In genomic region chr9:30597691-30598090, GRCm38 (mm10) we compare ENCODE assay signal across 27 mouse cellular contexts.
"Had no signal": no experiment of that assay in that cellular context is flagged by ENCODE, and none has a peak within 500 bp of the region (broad histone marks: within the 10 kb centered on the region; RNA-seq: fewer than 3 reads in every experiment).

No protein-coding gene starts in this region.

- H3K36me3 ChIP-seq: heart, embryonic 10.5 days; heart, embryonic 13.5 days; heart, embryonic 15.5 days; hindbrain, embryonic 13.5 days; hindbrain, embryonic 15.5 days; kidney, embryonic 15.5 days; limb, embryonic 13.5 days; limb, embryonic 15.5 days; liver, embryonic 12.5 days had no signal

- H3K27ac ChIP-seq: gastrocnemius, adult 2 months; heart, embryonic 10.5 days; heart, embryonic 13.5 days; heart, embryonic 15.5 days; hindbrain, embryonic 13.5 days; hindbrain, embryonic 15.5 days; hindbrain, postnatal 0 days; kidney, embryonic 15.5 days; kidney, postnatal 0 days; limb, embryonic 13.5 days; limb, embryonic 15.5 days; liver, embryonic 12.5 days; liver, embryonic 14.5 days had no signal

- H3K4me1 ChIP-seq: heart, embryonic 15.5 days; hindbrain, embryonic 13.5 days; hindbrain, embryonic 15.5 days; kidney, embryonic 15.5 days; limb, embryonic 13.5 days; limb, embryonic 15.5 days; liver, embryonic 12.5 days had no signal

- H3K9ac ChIP-seq: heart, embryonic 13.5 days; heart, embryonic 15.5 days; hindbrain, embryonic 13.5 days; hindbrain, embryonic 15.5 days; kidney, embryonic 15.5 days; limb, embryonic 13.5 days; limb, embryonic 15.5 days; liver, embryonic 12.5 days; liver, embryonic 14.5 days had no signal

- ATAC-seq: hindbrain, postnatal 0 days; intestine, embryonic 16.5 days; liver, embryonic 12.5 days had no signal

- H3K4me3 ChIP-seq: gastrocnemius, adult 2 months; heart, embryonic 10.5 days; heart, embryonic 13.5 days; heart, embryonic 15.5 days; hindbrain, embryonic 13.5 days; hindbrain, embryonic 15.5 days; kidney, embryonic 15.5 days; limb, embryonic 13.5 days; limb, embryonic 15.5 days; liver, embryonic 12.5 days had no signal

- H3K9me3 ChIP-seq: heart, embryonic 10.5 days; heart, embryonic 13.5 days; heart, embryonic 15.5 days; hindbrain, embryonic 13.5 days; hindbrain, embryonic 15.5 days; kidney, embryonic 15.5 days; limb, embryonic 13.5 days; limb, embryonic 15.5 days; liver, embryonic 12.5 days had no signal

- H3K4me2 ChIP-seq: heart, embryonic 13.5 days; heart, embryonic 15.5 days; hindbrain, embryonic 13.5 days; hindbrain, embryonic 15.5 days; kidney, embryonic 15.5 days; limb, embryonic 13.5 days; limb, embryonic 15.5 days; liver, embryonic 12.5 days had no signal

- DNase-seq: gastrocnemius, adult 2 months; gastrocnemius, postnatal 10 days; gastrocnemius, postnatal 25 days; heart, adult 18-20 months; heart, postnatal 14 days; heart, postnatal 36 days; kidney, adult 11 months; kidney, adult 2 months; kidney, adult 9 months; kidney, postnatal 14 days; kidney, postnatal 36 days; layer of hippocampus, adult 9-11 months; layer of hippocampus, postnatal 36 days; left cerebral cortex, postnatal 4 days had no signal

- H3K27me3 ChIP-seq: heart, embryonic 13.5 days; heart, embryonic 15.5 days; hindbrain, embryonic 13.5 days; hindbrain, embryonic 15.5 days; kidney, embryonic 15.5 days; limb, embryonic 13.5 days; limb, embryonic 15.5 days; liver, embryonic 12.5 days had no signal
